Mouse (Mus musculus): Measurements from ENCODE around the gene Cd55b. TPM values are rescaled to one million over a fixed set of nuclear protein-coding genes. Genes with fewer than 3 reads are reported as not detected.

Cd55b gene
- total RNA-seq, 2 experiments from 2014 or later: 0.81 to 0.89 TPM

- no peak for DNase-seq (ENCODE audit: low spot score)
Measured at GRCm38 (mm10) chr1:130342429-130342828, 80.4 kb downstream of the Cd55b start.

Other genes starting within 250 kb of the Cd55b start
- 10 to 100 TPM; 54.3 to 62.2 TPM for gene Cd55, start 39.7 kb upstream of the Cd55b start, total RNA-seq (2021)
- not detected for gene Zp3r, start 206.6 kb upstream of the Cd55b start, total RNA-seq (2021)
- gene C4bp, start 238.6 kb upstream of the Cd55b start, total RNA-seq (2021): under 1 TPM in 1 of 2 experiments, not detected in 1; 0.19 TPM